Mouse (Mus musculus) forebrain, embryonic 11.5 days (tissue): ENCODE measurements around the gene Midn. TPM values are rescaled to one million over a fixed set of nuclear protein-coding genes. Genes with fewer than 3 reads are reported as not detected.
A peak's percentile ranks its signal among the peaks of the same experiment; 100 is the strongest.

ENCODE experiments used
- ATAC-seq: fragments of 200-750 bp; cut with Nextera tagmentation; replicated peaks from 2 replicates; pipeline ENCODE4 v1.8.0; 2017; ENCODE audit warnings: moderate TSS enrichment; ENCODE audit not compliant: low FRiP score
- DNase-seq: peaks from one replicate; pipeline ENCODE4 v3.0.0-alpha.2; 2017; ENCODE audit warnings: low spot score
- H3K27ac ChIP-seq: fragments of 300-500 bp; sonication (generic); 2 replicates; pipeline ENCODE4 v1.5.1; 2014; ENCODE audit warnings: low read depth, low read length
- H3K27me3 ChIP-seq: fragments of 300-500 bp; sonication (generic); 2 replicates; pipeline ENCODE4 v1.6.1; 2014; ENCODE audit warnings: mild to moderate bottlenecking, low read length, mixed read lengths; ENCODE audit not compliant: control insufficient read depth, insufficient read depth
- H3K36me3 ChIP-seq: fragments of 300-500 bp; sonication (generic); 2 replicates; pipeline ENCODE4 v1.6.1; 2014; ENCODE audit warnings: mild to moderate bottlenecking, low read length, moderate library complexity, mixed read lengths; ENCODE audit not compliant: control insufficient read depth, insufficient read depth
- H3K4me1 ChIP-seq: fragments of 300-500 bp; sonication (generic); replicated peaks from 2 replicates; pipeline ENCODE4 v1.6.1; 2014; ENCODE audit warnings: low read length, mixed read lengths; ENCODE audit not compliant: control insufficient read depth, insufficient read depth
- H3K4me2 ChIP-seq: fragments of 300-500 bp; sonication (generic); 2 replicates; pipeline ENCODE4 v1.6.1; 2014; ENCODE audit warnings: low read depth, mild to moderate bottlenecking, low read length, moderate library complexity, mixed read lengths; ENCODE audit not compliant: severe bottlenecking
- H3K4me3 ChIP-seq: fragments of 300-500 bp; sonication (generic); 2 replicates; pipeline ENCODE4 v1.5.1; 2014; ENCODE audit warnings: low read depth, low read length
- H3K9ac ChIP-seq: fragments of 300-500 bp; sonication (generic); 2 replicates; pipeline ENCODE4 v1.6.1; 2014; ENCODE audit warnings: low read length
- H3K9me3 ChIP-seq: fragments of 300-500 bp; sonication (generic); 2 replicates; pipeline ENCODE4 v1.6.1; 2016; ENCODE audit warnings: low read length, mixed read lengths; ENCODE audit not compliant: control insufficient read depth
- WGBS: fragments of 180-500 bp; shearing (Covaris S2); extraction: QIAGEN DNeasy Blood & Tissue Kit; methylation state at CpG from one replicate; pipeline ENCODE4 v1.1.7; 2014; 5-methylcytosine and 5-hydroxymethylcytosine counted together
- polyA plus RNA-seq: library from polyadenylated mRNA; unstranded; fragments of >200 nt; fragmentation: Nextera tagmentation; extraction: Ambion mirVana; gene quantifications from 2 replicates; pipeline ENCODE4 v1.2.1, GENCODE M21; 2014

Gene Midn
- polyA plus RNA-seq, 1 experiment from 2014 or later: 58.3 TPM

DNA sequence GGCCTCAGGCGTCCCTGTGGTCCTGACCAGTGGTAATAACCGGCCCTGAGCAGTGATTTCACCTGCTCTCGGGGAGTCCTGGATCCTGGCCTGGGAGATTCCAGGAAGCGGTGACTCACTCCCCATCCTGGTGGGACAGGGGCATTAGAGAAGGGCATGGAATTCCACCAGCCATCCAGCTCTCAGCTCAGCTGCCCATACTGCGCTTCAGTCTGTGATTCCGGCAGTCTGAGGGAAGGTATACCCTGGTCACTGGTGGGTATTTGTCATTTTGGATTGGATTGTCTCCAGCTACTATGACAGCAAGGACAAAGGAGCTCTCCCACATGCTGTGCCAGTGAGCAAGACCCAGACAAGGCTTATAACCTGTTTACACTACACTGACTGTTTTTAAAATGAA lies 40.4 kb upstream of the Midn start:
- H3K27ac ChIP-seq: no peak overlapping the region
- H3K9me3 ChIP-seq: no peaks in the 10 kb centered on the region

DNA sequence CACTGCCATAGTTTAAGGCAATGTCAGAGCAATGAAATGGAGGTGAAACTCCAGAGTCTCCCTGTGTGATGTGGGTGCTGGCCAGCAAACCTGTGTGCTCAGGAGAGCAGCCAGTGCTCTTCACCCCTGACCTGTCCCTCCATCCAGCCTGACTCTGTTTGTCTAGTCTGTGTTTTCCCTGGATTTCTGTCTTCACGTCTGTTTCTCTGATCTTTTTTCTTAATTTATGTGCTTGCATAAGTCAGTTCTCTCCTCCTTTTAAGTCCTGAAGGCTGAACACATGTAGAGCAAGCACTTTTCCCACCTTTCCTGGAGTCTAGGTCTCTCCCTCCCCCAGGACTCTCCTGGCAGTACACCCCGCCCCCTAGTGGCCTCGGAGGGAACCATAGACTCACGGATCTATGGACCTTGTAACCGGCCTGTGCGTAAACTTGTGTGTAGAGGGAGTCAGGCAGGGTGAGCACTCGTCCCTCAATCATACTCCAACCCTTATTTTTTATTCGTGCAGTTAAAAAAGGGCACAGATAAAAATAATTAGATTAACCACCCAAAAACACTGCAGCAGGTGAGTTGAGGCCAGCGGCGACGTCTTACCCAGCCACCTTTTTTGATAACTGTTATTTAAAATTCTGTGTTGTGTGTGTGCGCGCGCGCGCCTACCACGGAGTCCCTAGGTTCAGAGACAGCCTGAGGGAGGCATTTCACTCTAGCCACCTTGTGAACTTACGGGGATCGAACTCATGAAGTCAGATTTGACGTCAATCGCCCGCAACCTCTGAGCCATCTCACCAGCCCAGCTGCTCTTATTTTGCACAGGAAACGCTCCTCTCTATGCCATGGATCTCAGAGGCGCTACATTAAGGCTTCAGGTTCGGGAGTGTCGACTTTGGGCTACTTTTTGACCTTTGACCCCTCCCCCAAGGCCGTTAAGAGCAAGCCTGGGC lies 33.5 kb upstream of the Midn start:
- peak overlapping the region; percentile 51 for H3K9ac ChIP-seq
- H3K9me3 ChIP-seq: no peaks in the 10 kb centered on the region
- peak overlapping the region; percentile 43; the same call in 1 of the 2 replicates for H3K27ac ChIP-seq
- DNase-seq (peak; percentile 96), ATAC-seq (peak; percentile 65)
- H3K4me2 ChIP-seq: peak overlapping the region; percentile 47
- WGBS: 3% methylated on average over 27 of the region's 27 CpGs
- no peaks in the 10 kb centered on the region for H3K27me3 ChIP-seq
- H3K4me1 ChIP-seq: peaks cover 21% of the 10 kb centered on the region
- peak overlapping the region; percentile 95 for H3K4me3 ChIP-seq
- H3K36me3 ChIP-seq: peaks cover 5% of the 10 kb centered on the region; the same call in 1 of the 2 replicates

More for the DNA sequence above, 40.4 kb upstream of the Midn start:
- Histone ChIP-seq H3K4me3 (no peak overlapping the region), H3K36me3 (no peaks in the 10 kb centered on the region), H3K27me3 (no peaks in the 10 kb centered on the region), H3K4me2 (no peak overlapping the region), H3K9ac (no peak overlapping the region), H3K4me1 (peaks cover 1% of the 10 kb centered on the region; the same call in 1 of the 2 replicates)
- WGBS: 69% methylated on average over 6 of the region's 6 CpGs
- no peak for ATAC-seq
- DNase-seq: no peak

DNA sequence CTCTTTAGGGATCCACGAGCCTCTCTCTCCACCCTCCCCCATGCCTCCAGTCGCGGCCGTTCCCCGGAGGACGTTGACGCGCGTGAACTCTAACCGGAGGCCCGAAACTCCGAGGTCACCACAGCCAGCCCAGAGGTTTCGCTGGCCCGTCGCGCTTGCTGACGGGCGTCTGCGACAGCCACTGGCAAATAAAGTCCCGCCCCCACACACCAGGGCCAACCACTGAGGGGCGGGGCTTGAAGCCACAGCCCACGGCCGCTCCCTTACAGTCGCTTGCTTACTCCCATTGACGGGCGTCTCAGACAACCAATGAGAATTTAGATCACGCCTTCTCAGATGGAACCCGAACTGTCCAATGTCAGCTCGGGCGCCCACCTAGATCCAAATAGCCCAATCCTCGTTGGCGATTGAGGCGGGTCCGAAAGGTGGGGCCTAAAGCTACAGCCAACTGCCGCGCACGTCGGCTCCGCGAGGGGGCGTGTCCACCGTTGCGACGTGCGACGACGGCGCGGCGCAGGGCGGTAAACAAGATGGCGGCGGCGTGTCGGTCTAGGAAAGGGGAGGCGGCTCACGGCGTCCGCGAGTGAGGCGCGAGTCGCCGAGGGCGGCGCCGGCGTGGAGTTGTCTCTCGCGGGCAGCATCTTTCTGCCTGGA lies 32.7 kb upstream of the Midn start, which contains the start of gene Stk11:
TSS of gene Stk11 (plus strand) at position 514 of the 654 bp plus-strand sequence.
- under 1% methylated on average over 69 of the region's 70 CpGs for WGBS
- ATAC-seq: peak; percentile 98

DNA sequence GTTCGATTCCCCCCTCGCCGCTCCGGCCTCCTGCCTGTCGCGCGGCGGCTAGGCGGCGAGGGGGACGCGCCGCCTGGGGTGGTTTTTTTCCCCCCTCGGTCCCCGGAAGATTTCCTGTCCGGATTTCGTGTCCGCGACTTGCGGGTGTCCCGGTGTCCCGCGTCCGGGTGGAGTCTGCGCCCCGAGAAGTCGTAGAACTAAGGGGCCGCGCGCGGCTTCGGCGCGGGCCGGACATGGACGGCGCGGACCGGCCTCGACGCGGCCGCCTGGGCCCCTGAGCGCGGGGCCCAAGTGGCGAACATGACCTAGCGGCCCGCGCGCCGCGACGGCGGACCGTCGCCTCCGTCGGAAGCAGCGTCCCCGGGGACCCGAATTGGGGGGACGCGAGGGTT lies 32.1 kb upstream of the Midn start:
- H3K4me2 ChIP-seq: peak overlapping the region; percentile 95
- DNase-seq: no peak
- H3K36me3 ChIP-seq: peaks cover 5% of the 10 kb centered on the region; the same call in 1 of the 2 replicates
- H3K4me1 ChIP-seq: peaks cover 21% of the 10 kb centered on the region
- H3K9me3 ChIP-seq: no peaks in the 10 kb centered on the region
- H3K9ac ChIP-seq: peak overlapping the region; percentile 86
- peak overlapping the region; percentile 95 for H3K4me3 ChIP-seq
- H3K27ac ChIP-seq: peak overlapping the region; percentile 46
- no peak for ATAC-seq
- WGBS: 0% methylated on average over 63 of the region's 63 CpGs
- H3K27me3 ChIP-seq: no peaks in the 10 kb centered on the region

More for the DNA sequence above, 32.7 kb upstream of the Midn start, which contains the start of gene Stk11:
- peak; percentile 99 for DNase-seq
- Histone ChIP-seq H3K4me1 (peaks cover 21% of the 10 kb centered on the region), H3K27ac (peak within 1 kb of the TSS; percentile 46), H3K4me2 (peak within 1 kb of the TSS; percentile 95), H3K9me3 (no peaks in the 10 kb centered on the region), H3K9ac (peak within 1 kb of the TSS; percentile 86), H3K36me3 (peaks cover 5% of the 10 kb centered on the region; the same call in 1 of the 2 replicates), H3K27me3 (no peaks in the 10 kb centered on the region), H3K4me3 (peak within 1 kb of the TSS; percentile 95)

DNA sequence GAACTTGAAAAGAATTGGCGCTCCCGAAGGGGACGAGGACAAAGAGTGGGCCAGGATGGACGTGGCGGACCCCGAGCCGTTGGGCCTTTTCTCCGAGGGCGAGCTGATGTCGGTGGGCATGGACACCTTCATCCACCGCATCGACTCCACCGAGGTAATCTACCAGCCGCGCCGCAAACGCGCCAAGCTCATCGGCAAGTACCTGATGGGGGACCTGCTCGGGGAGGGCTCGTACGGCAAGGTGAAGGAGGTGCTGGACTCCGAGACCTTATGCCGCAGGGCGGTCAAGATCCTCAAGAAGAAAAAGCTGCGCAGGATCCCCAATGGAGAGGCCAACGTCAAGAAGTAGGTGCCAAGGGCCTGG lies 31.5 kb upstream of the Midn start:
- DNase-seq (peak; percentile 74), ATAC-seq (no peak)
- Histone ChIP-seq H3K4me1 (peaks cover 21% of the 10 kb centered on the region), H3K9ac (peak overlapping the region; percentile 86), H3K27me3 (no peaks in the 10 kb centered on the region), H3K27ac (no peak overlapping the region; the same call in 1 of the 2 replicates), H3K4me3 (peak overlapping the region; percentile 95), H3K36me3 (peaks cover 5% of the 10 kb centered on the region; the same call in 1 of the 2 replicates), H3K4me2 (peak overlapping the region; percentile 95), H3K9me3 (no peaks in the 10 kb centered on the region)
- WGBS: under 1% methylated on average over 27 of the region's 27 CpGs

DNA sequence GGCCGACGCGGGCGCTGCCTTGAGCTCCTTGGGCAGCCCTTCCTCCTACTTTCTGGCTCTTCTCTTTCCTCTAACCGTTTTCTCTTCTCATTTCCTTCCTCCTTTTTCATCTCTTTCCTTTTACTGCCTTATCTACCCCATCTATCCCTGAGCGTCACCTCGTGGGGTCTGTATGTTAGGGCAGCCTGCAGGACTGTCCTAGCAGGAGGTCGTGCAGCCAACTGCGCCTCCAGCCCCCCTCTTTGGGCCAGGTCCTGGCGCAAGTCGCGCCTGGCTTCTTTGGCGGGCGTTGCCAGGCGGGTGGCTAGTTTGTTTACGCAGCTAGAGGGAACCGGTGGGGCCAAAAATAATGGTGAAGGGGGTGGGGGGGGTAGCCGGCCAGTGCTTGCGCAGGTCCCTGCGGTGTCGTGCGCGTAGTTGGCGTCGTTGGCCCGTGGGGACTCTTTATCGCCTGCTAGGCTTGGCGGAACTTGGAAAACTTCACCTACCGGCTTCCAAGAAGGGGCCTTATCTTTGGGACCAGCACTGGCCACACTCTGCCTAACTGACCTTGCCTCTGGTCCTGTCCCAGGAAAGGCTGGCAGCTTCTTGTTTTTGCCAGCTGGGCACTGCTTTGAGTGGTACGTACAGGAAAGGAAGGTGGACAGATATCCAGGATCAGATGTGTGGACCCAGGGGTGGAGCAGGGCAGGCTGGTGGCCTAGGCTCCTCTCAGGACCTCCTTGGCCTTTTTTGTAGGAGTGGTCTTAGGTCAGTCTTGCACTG lies 31.0 kb upstream of the Midn start:
- H3K27me3 ChIP-seq: no peaks in the 10 kb centered on the region
- H3K4me2 ChIP-seq: peak overlapping the region; percentile 95
- no peak for DNase-seq
- H3K27ac ChIP-seq: no peak overlapping the region
- peaks cover 21% of the 10 kb centered on the region for H3K4me1 ChIP-seq
- H3K9ac ChIP-seq: peak overlapping the region; percentile 86
- ATAC-seq: no peak
- 6% methylated on average over 30 of the region's 30 CpGs for WGBS
- H3K4me3 ChIP-seq: peak overlapping the region; percentile 95
- H3K9me3 ChIP-seq: no peaks in the 10 kb centered on the region
- H3K36me3 ChIP-seq: peaks cover 5% of the 10 kb centered on the region; the same call in 1 of the 2 replicates

DNA sequence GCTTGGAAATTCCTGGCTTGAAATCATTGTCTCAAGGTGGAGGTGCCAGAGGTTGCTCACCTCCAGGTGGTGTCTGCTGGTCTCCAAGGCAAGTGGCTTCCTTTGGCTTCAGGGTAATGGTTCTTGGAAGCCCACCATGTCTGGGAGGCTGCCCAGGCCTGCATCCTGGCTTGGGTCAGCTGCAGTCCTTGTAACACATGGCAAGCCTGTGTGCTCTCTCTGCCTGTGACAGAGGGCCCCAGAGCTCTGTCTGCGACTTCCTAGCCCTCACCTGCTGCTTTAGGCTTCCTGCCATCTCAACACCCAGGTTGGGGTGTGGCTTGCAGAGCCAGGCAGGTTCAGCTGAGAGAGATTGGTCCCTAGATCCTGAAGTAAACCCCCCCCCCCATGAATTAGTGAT lies 30.3 kb upstream of the Midn start:
- peak overlapping the region; percentile 86 for H3K9ac ChIP-seq
- ATAC-seq: no peak
- H3K4me2 ChIP-seq: peak overlapping the region; percentile 95
- peaks cover 21% of the 10 kb centered on the region for H3K4me1 ChIP-seq
- peak overlapping the region; percentile 95 for H3K4me3 ChIP-seq
- H3K27me3 ChIP-seq: no peaks in the 10 kb centered on the region
- 0 out of 2 replicates have a peak overlapping the region, but pooled peaks have one; percentile 6 for H3K27ac ChIP-seq
- peaks cover 5% of the 10 kb centered on the region; the same call in 1 of the 2 replicates for H3K36me3 ChIP-seq
- no peaks in the 10 kb centered on the region for H3K9me3 ChIP-seq
- 90% methylated on average over 1 of the region's 1 CpGs for WGBS
- DNase-seq: no peak

DNA sequence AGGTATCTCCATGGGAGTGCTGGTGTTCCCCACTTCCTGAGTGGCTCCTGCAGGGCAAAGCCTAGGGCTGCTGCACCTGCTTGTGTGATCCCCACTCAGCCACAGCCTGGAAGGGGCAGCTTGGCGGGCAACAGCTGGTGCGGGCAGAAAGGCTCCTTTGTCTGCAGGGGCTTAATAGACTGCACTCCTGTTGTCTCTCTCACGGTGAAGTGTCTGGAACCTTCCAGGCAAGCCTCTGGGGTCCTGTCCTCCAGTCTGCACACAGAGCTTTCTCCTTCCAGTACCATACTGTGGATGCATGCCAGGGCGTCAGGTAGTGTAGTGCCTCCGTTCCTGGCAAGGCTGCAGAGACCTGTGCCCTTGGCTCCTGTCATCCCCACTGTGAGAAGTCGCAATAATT lies 29.5 kb upstream of the Midn start:
- WGBS: 63% methylated on average over 6 of the region's 6 CpGs
- 0 out of 2 replicates have a peak overlapping the region, but pooled peaks have one; percentile 46 for H3K27ac ChIP-seq
- peaks cover 21% of the 10 kb centered on the region for H3K4me1 ChIP-seq
- no peak for DNase-seq
- H3K36me3 ChIP-seq: peaks cover 5% of the 10 kb centered on the region; the same call in 1 of the 2 replicates
- no peak for ATAC-seq
- H3K27me3 ChIP-seq: no peaks in the 10 kb centered on the region
- peak overlapping the region; percentile 11; the same call in 1 of the 2 replicates for H3K4me3 ChIP-seq
- peak overlapping the region; percentile 86 for H3K9ac ChIP-seq
- peak overlapping the region; percentile 95; the same call in 1 of the 2 replicates for H3K4me2 ChIP-seq
- no peaks in the 10 kb centered on the region for H3K9me3 ChIP-seq
